Mouse (Mus musculus): ENCODE data around the gene Tmem185b.

- TF ChIP-seq CTCF (conservative IDR thresholded peaks at IDR 0.05; ENCODE audit: low read length) (no peak), POU5F1 (IDR thresholded peaks at IDR 0.05; ENCODE audit: borderline replicate concordance, low read length) (no peak), NANOG (IDR thresholded peaks at IDR 0.05; ENCODE audit: borderline replicate concordance, low read length) (no peak)
Measured at GRCm38 (mm10) chr1:119510409-119510808, 15.6 kb upstream of the Tmem185b start.

Data from E14TG2a.4 (cell line).